Mouse (Mus musculus) 416B (cell line): ENCODE measurements around the gene Zfp420.
A peak's percentile ranks its signal among the peaks of the same experiment; 100 is the strongest.

Experiments
- DNase-seq: peaks from one replicate; pipeline ENCODE4 v3.0.0; 2011; ENCODE audit warnings: low read depth

Zfp420 gene

GRCm38 (mm10) chr7:29898351-29898750 lies 38.6 kb downstream of the Zfp420 start:
- DNase-seq = no peak

DNA sequence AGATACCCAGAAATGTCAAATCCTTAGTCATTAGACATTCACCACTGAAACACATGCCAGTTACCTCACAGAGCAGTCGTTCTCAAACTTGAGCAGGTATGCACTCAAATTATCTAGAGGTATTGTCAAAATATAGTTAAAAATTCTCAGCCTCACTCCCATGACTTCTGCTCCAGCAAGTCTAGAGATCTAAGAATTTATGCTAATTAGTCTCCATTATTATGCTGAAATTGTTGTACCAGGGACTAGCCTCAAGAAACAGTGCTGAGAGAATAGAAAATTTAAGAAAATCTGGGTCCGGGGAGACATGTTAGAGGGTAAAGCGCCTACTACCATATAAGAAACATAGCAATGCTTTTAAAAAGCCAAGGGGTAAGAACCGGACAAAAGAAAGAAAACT lies 44.3 kb downstream of the Zfp420 start:
- no peak for DNase-seq

GRCm38 (mm10) chr7:29905966-29906681 lies 46.3 kb downstream of the Zfp420 start, which contains the start of gene Zfp27:
Zfp27 (minus strand) TSS chr7:29906572.
- DNase-seq = peak; percentile 95

DNA sequence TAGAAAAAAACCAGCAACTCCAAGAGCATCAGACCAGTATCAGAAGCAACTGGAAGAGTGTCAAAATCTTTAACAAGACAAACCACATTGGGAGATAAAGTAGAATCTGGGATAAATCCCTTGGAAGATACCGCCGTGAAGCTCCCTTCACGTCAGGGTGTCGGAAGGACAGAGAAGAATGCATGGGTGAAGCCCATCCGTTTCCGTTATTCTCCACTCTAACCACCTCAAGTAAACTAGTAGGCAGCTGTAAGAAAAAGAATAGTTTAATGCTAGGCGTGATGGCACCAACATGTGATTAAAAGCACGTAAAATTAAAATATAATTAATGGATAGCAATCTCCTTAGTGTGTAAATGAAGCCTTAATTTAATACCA lies 46.9 kb downstream of the Zfp420 start:
- DNase-seq = no peak

DNA sequence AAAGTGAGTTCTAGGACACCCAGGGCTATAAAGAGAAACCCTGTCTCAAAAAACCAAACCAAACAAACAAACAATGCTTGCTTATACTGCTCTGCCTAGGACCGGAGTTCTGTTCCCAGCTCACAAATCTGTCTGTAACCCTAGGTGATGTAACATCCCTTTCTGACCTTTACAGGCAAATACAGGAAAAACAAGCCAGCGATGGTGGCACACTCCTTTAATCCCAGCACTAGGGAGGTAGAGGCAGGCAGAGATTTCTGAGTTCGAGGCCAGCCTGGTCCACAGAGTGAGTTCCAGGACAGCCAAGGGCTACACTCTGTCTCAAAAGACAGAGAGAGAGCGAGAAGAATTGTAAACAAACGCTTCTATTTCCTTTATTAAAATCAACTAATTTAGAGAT lies 47.4 kb downstream of the Zfp420 start:
- peak; percentile 31 for DNase-seq

DNA sequence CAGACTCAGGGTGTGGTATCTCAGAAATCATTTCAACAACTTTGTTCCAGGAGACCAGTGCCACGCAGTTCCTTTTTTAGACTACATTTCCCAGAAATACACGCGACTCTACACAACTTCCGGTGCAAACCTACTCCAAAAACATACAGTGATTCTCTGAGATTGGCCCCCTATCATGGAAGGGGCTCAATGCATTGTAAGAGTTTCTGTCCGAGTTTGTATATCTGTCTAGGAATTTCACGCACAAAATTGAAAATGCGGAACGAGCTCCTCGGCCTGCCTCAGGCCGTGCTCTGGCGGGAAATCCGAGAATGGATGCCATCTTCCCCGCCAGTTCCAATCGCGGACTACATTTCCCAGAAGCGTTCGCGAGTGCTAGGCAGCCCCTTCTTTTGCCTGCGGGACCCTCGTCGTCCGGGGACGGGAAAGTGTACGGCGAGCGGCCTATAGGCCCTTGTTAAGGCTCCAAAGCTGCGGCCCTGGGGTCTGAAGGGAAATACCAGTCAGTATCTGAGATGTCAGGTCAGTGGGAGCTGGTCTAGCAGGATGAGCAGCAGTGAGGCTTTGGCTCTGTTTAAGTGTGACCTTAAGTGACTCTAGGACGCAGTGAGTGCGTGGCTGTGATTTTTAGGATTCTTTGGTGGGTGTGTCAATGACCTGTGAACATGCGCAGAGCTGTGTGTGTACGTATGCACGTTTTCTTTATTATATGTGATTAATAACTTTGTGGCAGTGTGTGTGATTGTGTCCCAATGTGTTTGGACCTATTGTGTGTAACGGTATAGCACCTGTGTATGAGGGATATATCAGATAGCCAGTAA lies 48.6 kb downstream of the Zfp420 start, which contains the start of gene Zfp383:
Zfp383 (plus strand) TSS at position 94 of the 821 bp plus-strand sequence.
- DNase-seq = peak; percentile 87

GRCm38 (mm10) chr7:29910252-29910651 lies 50.5 kb downstream of the Zfp420 start:
- no peak for DNase-seq

- no peak for DNase-seq
Observed at GRCm38 (mm10) chr7:29912172-29912571, 52.4 kb downstream of the Zfp420 start.

DNA sequence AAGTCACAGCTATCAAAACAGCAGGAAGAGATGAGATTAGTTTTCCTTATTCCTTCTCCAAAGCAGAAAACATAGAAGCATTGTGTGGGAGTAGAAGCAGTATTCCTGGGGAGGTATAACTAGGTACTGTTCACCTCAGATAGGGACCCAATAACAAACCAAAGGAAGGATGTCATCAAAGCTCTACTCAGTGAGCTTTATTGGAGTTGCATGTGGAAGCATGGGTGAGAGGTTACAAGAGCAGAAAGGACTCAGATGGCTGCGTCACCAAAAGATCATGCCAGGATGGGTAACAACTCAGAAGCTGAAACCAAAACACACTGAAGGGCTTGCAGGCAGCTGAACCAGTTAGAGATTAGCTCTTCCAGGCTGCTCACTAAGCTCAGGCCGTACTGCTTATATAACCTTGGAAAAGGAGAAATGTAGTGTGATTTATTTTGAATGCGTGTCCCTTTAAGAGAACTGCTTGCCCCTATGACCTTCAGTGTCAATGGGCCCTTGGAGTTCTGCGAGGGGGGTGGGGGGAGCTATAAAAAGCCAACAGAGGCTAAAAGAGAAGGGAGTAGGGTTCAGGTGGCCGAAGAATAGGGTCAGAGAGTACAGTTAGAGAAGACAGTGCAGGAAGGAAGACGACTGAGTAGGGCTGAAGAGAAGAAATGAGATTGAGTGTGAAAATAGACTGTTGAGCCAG lies 57.7 kb downstream of the Zfp420 start:
- no peak for DNase-seq

DNA sequence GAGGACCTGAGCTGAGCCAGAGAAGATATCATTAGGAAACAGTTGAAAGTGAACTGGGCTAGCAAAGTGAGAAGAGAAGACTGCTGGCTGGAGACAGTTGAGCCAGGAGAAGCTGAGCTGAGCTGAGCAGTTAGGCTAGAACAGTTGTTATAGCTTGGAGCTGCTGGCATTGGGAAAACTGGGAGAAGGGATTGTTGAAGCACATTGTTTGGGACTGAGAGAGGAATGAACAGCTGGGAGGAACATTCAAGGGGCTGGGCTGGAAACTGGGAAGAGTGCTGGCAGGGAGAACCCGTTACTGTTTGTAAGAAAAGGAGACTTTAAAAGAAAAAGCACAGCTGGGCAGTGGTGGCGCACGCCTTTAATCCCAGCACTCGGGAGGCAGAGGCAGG lies 58.3 kb downstream of the Zfp420 start:
- DNase-seq = no peak

GRCm38 (mm10) chr7:29921439-29922093 lies 61.8 kb downstream of the Zfp420 start:
- no peak for DNase-seq

GRCm38 (mm10) chr7:29922780-29923179 lies 63.0 kb downstream of the Zfp420 start:
- no peak for DNase-seq
